Mouse (Mus musculus) forebrain, embryonic 13.5 days (tissue): ENCODE measurements around the gene Otos. TPM values are rescaled to one million over a fixed set of nuclear protein-coding genes. Genes with fewer than 3 reads are reported as not detected.
A peak's percentile ranks its signal among the peaks of the same experiment; 100 is the strongest.

Experiments used
- ATAC-seq: fragments of 200-750 bp; cut with Nextera tagmentation; 2 replicates; pipeline ENCODE4 v1.8.0; 2017
- H3K27ac ChIP-seq: fragments of 300-500 bp; sonication (generic); 2 replicates; pipeline ENCODE4 v1.5.1; 2015; ENCODE audit warnings: inconsistent platforms, mild to moderate bottlenecking, moderate library complexity
- H3K27me3 ChIP-seq: fragments of 300-500 bp; sonication (generic); 2 replicates; pipeline ENCODE4 v1.6.1; 2015; ENCODE audit warnings: mild to moderate bottlenecking, inconsistent platforms
- H3K36me3 ChIP-seq: fragments of 300-500 bp; sonication (generic); 2 replicates; pipeline ENCODE4 v1.6.1; 2015; ENCODE audit warnings: mild to moderate bottlenecking, inconsistent platforms; ENCODE audit not compliant: poor library complexity, severe bottlenecking
- H3K4me1 ChIP-seq: fragments of 300-500 bp; sonication (generic); 2 replicates; pipeline ENCODE4 v1.6.1; 2015; ENCODE audit warnings: inconsistent platforms
- H3K4me2 ChIP-seq: fragments of 300-500 bp; sonication (generic); 2 replicates; pipeline ENCODE4 v1.6.1; 2015; ENCODE audit warnings: inconsistent platforms, mild to moderate bottlenecking, moderate library complexity
- H3K4me3 ChIP-seq: fragments of 300-500 bp; sonication (generic); 2 replicates; pipeline ENCODE4 v1.5.1; 2015; ENCODE audit warnings: mild to moderate bottlenecking, inconsistent platforms
- H3K9ac ChIP-seq: fragments of 300-500 bp; sonication (generic); 2 replicates; pipeline ENCODE4 v1.6.1; 2015; ENCODE audit warnings: mild to moderate bottlenecking, inconsistent platforms
- H3K9me3 ChIP-seq: fragments of 300-500 bp; sonication (generic); replicated peaks from 2 replicates; pipeline ENCODE4 v1.6.1; 2016; ENCODE audit warnings: inconsistent platforms
- WGBS: fragments of 180-500 bp; shearing (Covaris S2); methylation state at CpG from one replicate; pipeline ENCODE4 v1.1.7; 2015; 5-methylcytosine and 5-hydroxymethylcytosine counted together
- polyA plus RNA-seq: library from polyadenylated mRNA; unstranded; fragments of >200 nt; fragmentation: Nextera tagmentation; extraction: Ambion mirVana; gene quantifications from 2 replicates; pipeline ENCODE4 v1.2.1, GENCODE M21; 2015

Otos gene
- polyA plus RNA-seq, result 0.10 and 0.11 TPM in 2 replicates

DNA sequence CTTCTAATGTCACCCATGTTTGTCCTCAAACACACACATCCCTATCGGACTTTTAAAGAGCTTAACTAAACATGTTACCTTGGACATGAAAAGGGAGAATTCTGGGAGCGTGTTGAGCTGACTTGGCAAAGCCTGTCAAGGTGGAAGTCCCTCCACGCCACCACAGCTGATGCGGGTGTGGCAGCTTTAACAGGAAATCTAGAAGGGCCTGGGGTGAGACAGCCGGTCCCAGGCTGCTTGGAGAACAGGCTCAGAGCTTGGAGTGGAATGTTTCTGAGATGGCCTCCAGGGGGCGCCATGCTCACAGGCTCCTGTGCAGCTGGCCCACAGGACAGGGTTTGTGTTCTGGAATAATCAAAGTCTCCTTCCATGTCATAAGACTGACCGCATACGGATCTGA, at the start of gene Otos:
Gene Otos, minus strand, starts transcription at position 169 of the 400 bp plus-strand sequence.
- H3K9me3 ChIP-seq, result no peaks in the 10 kb centered on the region
- no peak within 1 kb of the TSS for H3K4me2 ChIP-seq
- 0 out of 2 replicates have a peak, but pooled peaks cover 15% of the 10 kb centered on the region for H3K4me1 ChIP-seq
- H3K4me3 ChIP-seq, result no peak within 1 kb of the TSS
- no peak within 1 kb of the TSS for H3K27ac ChIP-seq
- WGBS, result 28% methylated on average over 8 of the region's 8 CpGs
- peak; percentile 71 for ATAC-seq
- H3K36me3 ChIP-seq, result no peaks in the 10 kb centered on the region
- no peak within 1 kb of the TSS for H3K9ac ChIP-seq
- 0 out of 2 replicates have a peak, but pooled peaks cover 6% of the 10 kb centered on the region for H3K27me3 ChIP-seq

DNA sequence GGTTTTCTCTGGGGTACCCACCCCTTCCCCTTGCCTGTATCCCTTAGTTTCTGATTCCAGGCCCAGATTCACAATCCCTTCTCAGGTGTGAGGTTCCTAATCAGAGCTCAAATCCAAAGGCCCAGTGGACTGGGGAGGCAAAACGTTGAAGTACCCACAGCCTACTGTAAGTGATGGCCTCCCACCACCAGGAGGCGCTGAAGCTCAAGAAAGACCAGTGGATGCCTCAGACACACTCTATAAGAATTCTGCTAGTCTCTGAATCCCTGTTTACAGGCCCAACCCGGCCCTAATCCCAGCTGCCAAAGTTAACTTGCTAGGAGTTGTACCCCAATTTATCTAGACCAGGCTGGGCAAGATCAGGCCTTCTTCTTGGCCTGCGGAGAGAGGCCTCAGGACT, 48.2 kb upstream of the Otos start:
- Histone ChIP-seq H3K9me3 (no peaks in the 10 kb centered on the region), H3K27me3 (no peaks in the 10 kb centered on the region), H3K4me3 (no peak overlapping the region), H3K27ac (peak overlapping the region; percentile 78), H3K4me1 (peaks cover 33% of the 10 kb centered on the region), H3K36me3 (no peaks in the 10 kb centered on the region), H3K9ac (no peak overlapping the region), H3K4me2 (no peak overlapping the region)
- 34% methylated on average over 4 of the region's 4 CpGs for WGBS
- peak; percentile 52; the same call in 1 of the 2 replicates for ATAC-seq

DNA sequence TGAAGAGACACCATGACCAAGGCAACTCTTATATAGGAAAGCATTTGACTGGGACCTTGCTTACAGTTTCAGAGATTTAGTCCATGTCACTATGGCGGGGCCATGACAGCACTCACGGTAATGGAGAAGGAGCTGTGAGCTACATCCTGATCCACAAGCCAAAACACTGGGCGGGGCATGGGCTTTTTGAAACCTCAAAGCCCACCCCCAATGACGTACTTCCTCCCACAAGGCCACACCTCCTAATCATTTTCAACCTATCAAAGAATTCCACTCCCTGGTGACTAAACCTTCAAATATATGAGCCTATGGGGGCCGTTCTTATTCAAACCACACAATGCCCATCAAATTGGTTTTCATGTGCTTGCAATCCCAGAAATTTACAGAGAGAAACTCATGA, 47.1 kb upstream of the Otos start:
- no peaks in the 10 kb centered on the region for H3K36me3 ChIP-seq
- no peak overlapping the region for H3K4me2 ChIP-seq
- no peak overlapping the region for H3K27ac ChIP-seq
- no peak for ATAC-seq
- H3K9ac ChIP-seq, result no peak overlapping the region
- no peaks in the 10 kb centered on the region for H3K27me3 ChIP-seq
- no peaks in the 10 kb centered on the region for H3K9me3 ChIP-seq
- H3K4me1 ChIP-seq, result peaks cover 33% of the 10 kb centered on the region
- H3K4me3 ChIP-seq, result no peak overlapping the region
- WGBS, result 84% methylated on average over 5 of the region's 5 CpGs

DNA sequence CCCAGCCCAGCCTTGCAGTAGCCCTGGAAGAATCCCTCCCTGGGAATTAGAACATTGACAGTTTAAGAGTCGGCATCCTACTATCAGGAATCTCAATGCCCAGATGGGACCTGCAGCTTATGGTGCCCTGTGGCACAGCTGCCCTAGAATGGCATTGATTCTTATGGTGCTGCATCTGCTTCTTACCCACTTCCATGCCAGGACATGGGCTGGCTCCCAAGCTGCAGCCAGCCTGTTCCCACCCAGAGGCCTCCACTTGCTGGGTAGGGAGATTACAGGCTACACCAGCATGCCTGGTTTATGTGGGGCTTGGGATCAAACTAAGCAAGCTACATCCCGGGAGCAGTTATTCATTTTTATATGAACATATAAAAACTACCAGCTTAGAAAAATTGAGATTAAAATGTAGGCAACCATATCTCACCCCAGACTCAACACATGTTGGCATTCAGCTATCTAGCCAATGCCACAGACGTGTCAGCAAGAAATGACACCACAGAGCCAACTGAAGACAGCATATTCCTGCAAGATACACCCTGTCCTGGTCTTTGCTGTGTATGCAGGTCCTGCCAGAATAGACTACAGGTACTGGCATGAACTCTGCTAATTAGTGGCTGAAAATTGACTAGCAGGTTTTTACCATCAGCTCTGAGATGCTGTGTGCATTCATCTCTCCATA, 42.7 kb upstream of the Otos start:
- Histone ChIP-seq H3K27me3 (no peaks in the 10 kb centered on the region), H3K4me3 (no peak overlapping the region), H3K9ac (no peak overlapping the region), H3K4me1 (0 out of 2 replicates have a peak, but pooled peaks cover 5% of the 10 kb centered on the region), H3K36me3 (no peaks in the 10 kb centered on the region), H3K9me3 (no peaks in the 10 kb centered on the region), H3K27ac (no peak overlapping the region), H3K4me2 (no peak overlapping the region)
- no peak for ATAC-seq
- WGBS, result 89% methylated on average over 3 of the region's 3 CpGs

DNA sequence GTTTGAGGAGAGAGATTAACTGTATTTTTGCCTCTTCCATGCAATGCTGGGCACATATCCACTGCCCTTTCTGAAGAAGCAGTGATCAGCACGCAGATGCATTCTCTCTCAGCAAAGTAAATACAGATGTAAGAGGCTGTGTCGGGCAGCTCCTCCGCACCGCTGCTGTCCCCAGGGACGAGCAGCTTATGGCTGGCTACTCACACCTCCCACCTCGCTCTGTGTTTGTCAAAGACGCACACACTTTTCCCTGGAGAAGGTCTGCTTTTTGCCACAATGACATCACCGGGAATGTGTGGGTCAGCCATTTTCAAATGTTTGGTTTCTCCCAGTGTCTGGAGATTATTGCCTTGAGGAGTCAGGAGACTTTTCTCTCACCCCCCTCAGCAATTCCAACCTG, 38.4 kb upstream of the Otos start:
- WGBS, result 64% methylated on average over 8 of the region's 8 CpGs

DNA sequence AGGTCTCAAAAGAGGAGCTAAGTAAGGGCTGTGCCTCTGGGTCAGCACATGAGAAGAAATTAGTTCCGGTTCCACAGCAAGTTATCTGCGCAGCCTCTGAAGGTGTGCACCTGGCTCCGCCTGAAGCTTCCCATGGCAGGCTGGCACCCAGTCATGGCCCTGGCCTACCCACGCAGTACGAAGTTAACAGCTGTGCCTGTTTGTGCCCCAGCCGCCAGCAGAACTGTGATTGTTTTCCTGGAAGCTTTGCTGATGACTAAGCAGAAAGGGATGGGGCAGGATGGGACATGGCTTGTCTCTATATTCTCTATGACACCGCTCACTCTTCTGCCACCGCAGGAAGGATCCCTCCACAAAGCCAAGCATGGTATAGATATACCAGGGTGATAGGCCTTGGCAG, 34.5 kb upstream of the Otos start:
- no peak for ATAC-seq
- Histone ChIP-seq H3K4me3 (no peak overlapping the region), H3K36me3 (no peaks in the 10 kb centered on the region), H3K9me3 (no peaks in the 10 kb centered on the region), H3K27me3 (no peaks in the 10 kb centered on the region), H3K9ac (no peak overlapping the region), H3K4me2 (no peak overlapping the region), H3K4me1 (peaks cover 22% of the 10 kb centered on the region), H3K27ac (no peak overlapping the region)
- 92% methylated on average over 8 of the region's 8 CpGs for WGBS

More for the DNA sequence above, 38.4 kb upstream of the Otos start:
- Histone ChIP-seq H3K27ac (no peak overlapping the region; the same call in 1 of the 2 replicates), H3K36me3 (no peaks in the 10 kb centered on the region), H3K4me3 (no peak overlapping the region), H3K4me2 (no peak overlapping the region), H3K9ac (no peak overlapping the region), H3K4me1 (0 out of 2 replicates have a peak, but pooled peaks cover 5% of the 10 kb centered on the region), H3K27me3 (no peaks in the 10 kb centered on the region), H3K9me3 (no peaks in the 10 kb centered on the region)
- no peak for ATAC-seq

DNA sequence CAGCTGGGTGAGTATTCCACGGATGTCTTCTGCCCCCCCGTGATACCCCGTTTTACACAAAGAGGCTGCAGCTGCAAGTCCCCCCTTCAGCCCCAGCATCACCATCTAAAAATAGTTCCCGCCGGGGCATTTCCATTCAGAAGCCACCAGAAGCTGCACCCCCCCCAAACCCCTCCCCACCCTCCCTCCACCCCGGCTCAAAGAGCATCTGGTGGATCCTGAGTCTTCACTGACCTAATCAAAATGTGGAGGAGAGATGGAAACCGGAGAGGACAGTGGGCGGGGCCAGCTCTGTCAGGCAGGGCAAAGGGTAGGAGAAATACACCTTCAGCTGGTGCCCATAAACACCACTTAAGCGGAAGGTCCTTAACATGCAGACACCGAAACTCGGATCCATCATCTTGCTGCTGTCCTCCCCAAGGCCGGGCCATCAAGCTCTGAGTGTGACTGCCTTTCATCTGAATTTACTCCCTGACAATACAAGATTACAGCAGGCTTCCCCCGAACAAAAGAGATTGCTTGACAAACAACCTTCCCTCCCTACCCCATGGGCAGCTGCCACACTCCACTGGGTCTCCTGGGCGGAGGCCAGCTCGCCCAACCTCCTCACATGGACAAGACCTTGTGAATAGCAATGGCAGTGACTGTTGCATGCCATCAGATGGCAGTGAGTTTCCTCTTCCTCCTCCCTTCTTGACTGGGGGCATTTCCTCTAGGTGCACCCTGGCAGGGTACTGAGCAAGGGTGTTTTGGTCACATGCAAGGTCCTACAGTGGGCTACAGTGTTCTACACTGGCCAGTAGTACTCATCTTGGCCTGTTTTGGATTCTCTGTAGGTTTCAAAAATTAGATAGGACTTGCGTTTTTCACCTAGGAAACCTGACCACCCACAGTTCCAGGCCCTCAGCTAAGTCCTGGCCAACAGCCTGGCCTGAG, 32.3 kb upstream of the Otos start:
- peak overlapping the region; percentile 22 for H3K4me2 ChIP-seq

DNA sequence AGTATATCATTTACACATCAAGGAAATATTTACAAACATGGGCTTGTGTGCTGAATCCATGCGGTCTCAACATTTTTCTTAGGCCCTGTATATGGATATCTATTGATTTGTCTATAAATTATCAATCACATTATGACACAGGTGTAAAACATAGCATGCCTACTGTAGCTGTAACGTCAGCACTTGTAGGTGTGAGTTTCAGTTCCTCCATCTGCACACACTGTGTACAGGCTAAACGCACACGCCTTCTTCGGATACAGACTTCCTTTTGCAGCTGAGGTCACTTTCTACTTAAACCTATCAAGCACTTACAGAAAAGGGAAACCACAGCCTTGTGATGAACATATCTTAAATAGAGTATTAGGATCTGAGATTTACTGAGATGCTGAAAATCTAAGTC, 30.1 kb upstream of the Otos start:
- H3K27me3 ChIP-seq, result no peaks in the 10 kb centered on the region

More for the DNA sequence above, 32.3 kb upstream of the Otos start:
- Histone ChIP-seq H3K27ac (no peak overlapping the region), H3K9ac (no peak overlapping the region), H3K27me3 (no peaks in the 10 kb centered on the region), H3K4me3 (no peak overlapping the region), H3K4me1 (peaks cover 17% of the 10 kb centered on the region), H3K9me3 (no peaks in the 10 kb centered on the region), H3K36me3 (no peaks in the 10 kb centered on the region)
- WGBS, result 20% methylated on average over 16 of the region's 16 CpGs
- ATAC-seq, result peak; percentile 59

DNA sequence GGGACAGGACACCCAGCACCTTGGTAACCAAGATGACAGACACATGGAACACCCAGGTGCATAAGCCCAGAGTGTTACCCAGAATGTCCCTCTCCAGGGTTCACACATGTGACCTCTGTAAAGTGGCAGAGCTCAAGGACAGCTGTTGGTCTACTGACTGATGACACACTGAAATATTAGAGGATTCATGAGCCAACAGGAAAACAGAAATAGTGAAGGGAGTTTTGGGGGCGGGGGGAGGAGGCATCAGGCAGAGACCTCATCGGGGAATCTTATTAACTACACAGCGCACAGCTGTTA, 28.0 kb upstream of the Otos start:
- WGBS, result 78% methylated on average over 3 of the region's 3 CpGs
- no peak overlapping the region for H3K9ac ChIP-seq

More for the DNA sequence above, 30.1 kb upstream of the Otos start:
- no peak for ATAC-seq
- WGBS, result 92% methylated on average over 5 of the region's 5 CpGs
- Histone ChIP-seq H3K27ac (no peak overlapping the region), H3K4me1 (peaks cover 17% of the 10 kb centered on the region), H3K36me3 (no peaks in the 10 kb centered on the region), H3K4me2 (no peak overlapping the region), H3K4me3 (no peak overlapping the region), H3K9me3 (no peaks in the 10 kb centered on the region), H3K9ac (no peak overlapping the region)

DNA sequence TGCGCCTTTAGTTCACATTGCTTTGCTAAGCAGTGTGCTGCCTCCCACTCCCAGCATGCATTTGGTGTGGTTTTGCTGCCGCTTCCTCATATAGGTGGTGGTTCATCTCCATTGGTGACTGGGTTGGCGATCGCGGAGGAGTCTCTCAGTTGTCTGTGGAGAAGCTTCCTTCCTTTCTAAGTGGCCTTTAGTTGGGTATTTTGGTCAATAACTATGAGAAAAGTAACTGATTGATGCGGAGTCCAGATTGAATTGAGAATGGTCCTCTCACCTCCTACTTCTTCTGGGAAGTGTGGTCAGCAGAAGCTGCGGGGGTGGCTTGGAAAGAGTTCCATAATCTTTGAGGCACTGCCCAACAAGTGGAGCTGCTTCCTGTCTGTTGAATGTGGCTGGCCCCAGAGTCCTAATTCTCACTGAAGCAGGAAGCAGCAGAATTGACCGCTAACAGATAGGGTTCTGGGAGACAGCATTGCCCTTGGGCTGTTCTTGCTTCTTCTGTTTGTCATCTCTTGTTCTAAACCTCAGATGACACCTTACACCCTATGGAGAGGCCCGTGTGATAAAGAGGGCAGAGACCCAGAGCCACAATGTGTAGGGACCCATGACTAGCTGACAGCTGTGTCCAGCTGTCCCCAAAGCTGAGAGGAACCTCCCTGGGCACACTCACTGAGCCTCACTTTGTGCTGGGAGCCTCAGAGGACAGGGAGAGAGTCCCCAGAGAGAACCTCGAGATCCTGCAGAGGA, 27.5 kb upstream of the Otos start:
- H3K9me3 ChIP-seq, result no peaks in the 10 kb centered on the region
- no peaks in the 10 kb centered on the region for H3K27me3 ChIP-seq
- no peak overlapping the region for H3K4me3 ChIP-seq
- H3K9ac ChIP-seq, result no peak overlapping the region
- H3K4me2 ChIP-seq, result no peak overlapping the region
- ATAC-seq, result no peak
- no peaks in the 10 kb centered on the region for H3K36me3 ChIP-seq
- peaks cover 14% of the 10 kb centered on the region for H3K4me1 ChIP-seq
- H3K27ac ChIP-seq, result no peak overlapping the region
- 86% methylated on average over 10 of the region's 10 CpGs for WGBS

More for the DNA sequence above, 28.0 kb upstream of the Otos start:
- Histone ChIP-seq H3K9me3 (no peaks in the 10 kb centered on the region), H3K27ac (no peak overlapping the region), H3K36me3 (no peaks in the 10 kb centered on the region), H3K4me1 (peaks cover 17% of the 10 kb centered on the region), H3K4me2 (no peak overlapping the region), H3K4me3 (no peak overlapping the region), H3K27me3 (no peaks in the 10 kb centered on the region)
- ATAC-seq, result no peak

DNA sequence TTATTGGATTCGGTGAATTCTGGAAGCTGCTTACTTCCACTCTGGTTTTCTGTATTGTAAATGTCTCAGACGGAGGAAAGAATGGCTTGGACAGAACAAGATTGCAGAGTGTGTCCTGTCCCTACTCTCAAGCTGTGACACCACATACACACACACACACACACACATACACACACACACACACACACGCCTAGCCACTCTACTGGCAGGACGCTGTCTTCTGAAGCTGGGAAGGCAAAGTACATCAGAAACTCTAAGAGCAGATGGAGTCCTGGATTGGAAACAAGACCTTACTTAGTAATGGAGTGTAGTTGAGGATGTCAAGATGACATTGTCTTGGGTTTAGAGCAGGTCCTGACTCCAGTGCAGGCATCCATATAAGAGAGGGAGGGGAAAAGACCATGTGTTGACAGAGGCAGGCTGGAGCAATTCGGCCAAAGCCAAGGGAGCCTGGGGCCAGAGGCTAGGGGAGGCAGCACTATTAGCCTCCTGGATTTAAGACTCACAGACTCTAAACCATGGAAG, 24.7 kb upstream of the Otos start:
- Histone ChIP-seq H3K27me3 (no peaks in the 10 kb centered on the region), H3K4me2 (no peak overlapping the region), H3K4me3 (no peak overlapping the region), H3K9me3 (no peaks in the 10 kb centered on the region), H3K27ac (no peak overlapping the region), H3K36me3 (no peaks in the 10 kb centered on the region), H3K9ac (no peak overlapping the region), H3K4me1 (no peaks in the 10 kb centered on the region)
- 85% methylated on average over 5 of the region's 5 CpGs for WGBS
- ATAC-seq, result no peak
